Comparison of ENCODE assay signal across 8 mouse cellular contexts in genomic region chr6:32586821-32587135, GRCm38 (mm10). TPM values are rescaled to one million over a fixed set of nuclear protein-coding genes. Genes with fewer than 3 reads are reported as not detected.
DNase-seq lines count a peak whose midpoint lies in the region; ATAC-seq and TF ChIP-seq lines count a peak whose summit lies in the region.

No protein-coding gene starts in this region.

- no peaks in the 10 kb centered on the region for H3K36me3 ChIP-seq in kidney, embryonic 15.5 days
- H3K36me3 ChIP-seq in intestine, embryonic 15.5 days = no peaks in the 10 kb centered on the region
- H3K36me3 ChIP-seq in neural tube, embryonic 11.5 days (ENCODE audit: control insufficient read depth, insufficient read depth, low read length) = no peaks in the 10 kb centered on the region

- peaks cover 27% of the 10 kb centered on the region for H3K4me1 ChIP-seq in kidney, embryonic 15.5 days
- peaks cover 4% of the 10 kb centered on the region; the same call in 1 of the 2 replicates for H3K4me1 ChIP-seq in cortical plate, adult 2 months (ENCODE audit: control insufficient read depth, insufficient read depth, low read length)
- H3K4me1 ChIP-seq in intestine, embryonic 15.5 days (replicated peaks) = peaks cover 15% of the 10 kb centered on the region
- peaks cover 9% of the 10 kb centered on the region for H3K4me1 ChIP-seq in neural tube, embryonic 11.5 days (ENCODE audit: control insufficient read depth, insufficient read depth, low read length)

- H3K9ac ChIP-seq in kidney, embryonic 15.5 days = peak overlapping the region; percentile 69
- no peak overlapping the region; the same call in 1 of the 2 replicates for H3K9ac ChIP-seq in intestine, embryonic 15.5 days
- H3K9ac ChIP-seq in neural tube, embryonic 11.5 days (ENCODE audit: low read length) = peak overlapping the region; percentile 76

- no peak for TF ChIP-seq CTCF in cortical plate, adult 2 months (IDR thresholded peaks at IDR 0.05; ENCODE audit: extremely low read depth, insufficient read depth, low read length)

- peaks cover 95% of the 10 kb centered on the region for H3K27me3 ChIP-seq in kidney, embryonic 15.5 days
- H3K27me3 ChIP-seq in intestine, embryonic 15.5 days (replicated peaks) = peaks cover 80% of the 10 kb centered on the region
- peaks cover 18% of the 10 kb centered on the region for H3K27me3 ChIP-seq in neural tube, embryonic 11.5 days (ENCODE audit: control insufficient read depth, insufficient read depth, low read length)

- TF ChIP-seq POLR2A in cortical plate, adult 2 months (IDR thresholded peaks at IDR 0.05; ENCODE audit: extremely low read depth, insufficient read depth, low read length) = no peak

- WGBS in kidney, embryonic 15.5 days = 6% methylated on average over 11 of the region's 13 CpGs
- WGBS in intestine, embryonic 15.5 days = 4% methylated on average over 13 of the region's 13 CpGs
- 4% methylated on average over 13 of the region's 13 CpGs for WGBS in neural tube, embryonic 11.5 days

- no peak overlapping the region for H3K27ac ChIP-seq in kidney, embryonic 15.5 days
- H3K27ac ChIP-seq in cortical plate, adult 2 months (ENCODE audit: insufficient read depth, low read length) = peak overlapping the region; percentile 97; the same call in 1 of the 2 replicates
- H3K27ac ChIP-seq in intestine, embryonic 15.5 days = no peak overlapping the region
- no peak overlapping the region for H3K27ac ChIP-seq in neural tube, embryonic 11.5 days (ENCODE audit: low read depth, low read length)

- ATAC-seq in kidney, embryonic 15.5 days (replicated peaks; ENCODE audit: low FRiP score) = no peak
- ATAC-seq in intestine, embryonic 15.5 days = no peak
- ATAC-seq in neural tube, embryonic 11.5 days (ENCODE audit: insufficient read depth, low FRiP score, low TSS enrichment) = no peak

- no peak for DNase-seq in kidney, postnatal 10 days
- DNase-seq in neural tube, embryonic 11.5 days (ENCODE audit: low spot score) = no peak
- no peak for DNase-seq in thymus, postnatal 25 days
- no peak for DNase-seq in right cerebral cortex, postnatal 14 days
- no peak for DNase-seq in spleen, adult 18-20 months

- peak overlapping the region; percentile 100 for H3K4me2 ChIP-seq in kidney, embryonic 15.5 days
- peak overlapping the region; percentile 100 for H3K4me2 ChIP-seq in intestine, embryonic 15.5 days (replicated peaks)
- peak overlapping the region; percentile 99 for H3K4me2 ChIP-seq in neural tube, embryonic 11.5 days (ENCODE audit: low read depth)

- no peaks in the 10 kb centered on the region for H3K9me3 ChIP-seq in kidney, embryonic 15.5 days (replicated peaks)
- no peaks in the 10 kb centered on the region for H3K9me3 ChIP-seq in intestine, embryonic 15.5 days
- no peaks in the 10 kb centered on the region for H3K9me3 ChIP-seq in neural tube, embryonic 11.5 days (ENCODE audit: control insufficient read depth, low read length)

- peak overlapping the region; percentile 69 for H3K4me3 ChIP-seq in kidney, embryonic 15.5 days (replicated peaks)
- peak overlapping the region; percentile 83 for H3K4me3 ChIP-seq in cortical plate, adult 2 months (ENCODE audit: insufficient read depth, low read length)
- peak overlapping the region; percentile 65 for H3K4me3 ChIP-seq in intestine, embryonic 15.5 days (replicated peaks)
- peak overlapping the region; percentile 75 for H3K4me3 ChIP-seq in neural tube, embryonic 11.5 days (ENCODE audit: low read depth, low read length)

RNA-seq across cellular contexts. Expression of gene Plxna4, which starts 1.2 kb away (rescaled TPM):
- polyA plus RNA-seq in kidney, embryonic 15.5 days (2015; fragmentation: Nextera tagmentation; extraction: Ambion mirVana) = 1.2 and 2.0 TPM in 2 replicates
- polyA plus RNA-seq in cortical plate, adult 2 months (2012; rRNA removed) = 14.9 and 17.5 TPM in 2 replicates
- polyA plus RNA-seq in intestine, embryonic 15.5 days (2015; fragmentation: Nextera tagmentation; extraction: Ambion mirVana) = 2.2 and 2.3 TPM in 2 replicates
- polyA plus RNA-seq in neural tube, embryonic 11.5 days (2014; fragmentation: Nextera tagmentation; extraction: Ambion mirVana) = 7.0 and 7.4 TPM in 2 replicates
